Mouse (Mus musculus) cerebellum, adult 2 months (tissue): ENCODE measurements around the gene Mettl9.

ENCODE experiments used
- CTCF ChIP-seq: fragments of 200-500 bp; IDR thresholded peaks from 2 replicates; pipeline ENCODE4 v1.5.1; 2011; ENCODE audit warnings: low read depth, mild to moderate bottlenecking, control low read depth, low read length, moderate library complexity, borderline replicate concordance; ENCODE audit not compliant: insufficient read depth
- POLR2A ChIP-seq: fragments of 200-500 bp; IDR thresholded peaks from 2 replicates; pipeline ENCODE4 v1.6.1; 2011; ENCODE audit warnings: low read length, control low read depth, borderline replicate concordance; ENCODE audit not compliant: insufficient read depth

DNA sequence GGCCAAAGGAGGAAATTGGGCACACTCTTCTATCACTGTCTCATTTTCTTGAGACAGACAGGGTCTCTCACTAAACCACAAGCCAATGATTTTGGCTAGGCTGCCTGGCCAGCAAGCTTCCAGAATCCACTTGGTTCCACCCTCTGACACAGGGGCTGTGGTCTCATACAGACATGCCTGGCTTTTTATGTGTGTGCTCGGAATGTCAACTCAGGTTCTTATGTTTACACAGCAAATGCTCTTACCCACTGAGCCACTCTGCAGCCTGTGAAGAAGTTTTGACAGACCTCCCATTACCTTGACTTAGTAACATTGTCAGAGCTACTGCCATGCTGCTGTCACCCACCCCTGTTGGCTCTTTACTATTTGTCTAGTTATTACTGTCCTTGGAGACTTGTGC lies 7.7 kb downstream of the Mettl9 start:
- TF ChIP-seq POLR2A = no peak
- no peak for TF ChIP-seq CTCF
